Mouse (Mus musculus) B cell, adult (primary cell): Measurements from ENCODE around the gene Camp. TPM values are rescaled to one million over a fixed set of nuclear protein-coding genes. Genes with fewer than 3 reads are reported as not detected.

ENCODE experiments used
- total RNA-seq: library from RNA; stranded (reverse); gene quantifications from 4 replicates; pipeline ENCODE4 v1.2.4, GENCODE M21; 2023; ENCODE audit not compliant: inconsistent age

Gene Camp
- 0.96 to 1.2 TPM (median 0.99 TPM) in 4 replicates for total RNA-seq

GRCm38 (mm10) chr9:109849312-109849758 lies at the start of gene Camp:
TSS of gene Camp (minus strand) at chr9:109849617.

DNA sequence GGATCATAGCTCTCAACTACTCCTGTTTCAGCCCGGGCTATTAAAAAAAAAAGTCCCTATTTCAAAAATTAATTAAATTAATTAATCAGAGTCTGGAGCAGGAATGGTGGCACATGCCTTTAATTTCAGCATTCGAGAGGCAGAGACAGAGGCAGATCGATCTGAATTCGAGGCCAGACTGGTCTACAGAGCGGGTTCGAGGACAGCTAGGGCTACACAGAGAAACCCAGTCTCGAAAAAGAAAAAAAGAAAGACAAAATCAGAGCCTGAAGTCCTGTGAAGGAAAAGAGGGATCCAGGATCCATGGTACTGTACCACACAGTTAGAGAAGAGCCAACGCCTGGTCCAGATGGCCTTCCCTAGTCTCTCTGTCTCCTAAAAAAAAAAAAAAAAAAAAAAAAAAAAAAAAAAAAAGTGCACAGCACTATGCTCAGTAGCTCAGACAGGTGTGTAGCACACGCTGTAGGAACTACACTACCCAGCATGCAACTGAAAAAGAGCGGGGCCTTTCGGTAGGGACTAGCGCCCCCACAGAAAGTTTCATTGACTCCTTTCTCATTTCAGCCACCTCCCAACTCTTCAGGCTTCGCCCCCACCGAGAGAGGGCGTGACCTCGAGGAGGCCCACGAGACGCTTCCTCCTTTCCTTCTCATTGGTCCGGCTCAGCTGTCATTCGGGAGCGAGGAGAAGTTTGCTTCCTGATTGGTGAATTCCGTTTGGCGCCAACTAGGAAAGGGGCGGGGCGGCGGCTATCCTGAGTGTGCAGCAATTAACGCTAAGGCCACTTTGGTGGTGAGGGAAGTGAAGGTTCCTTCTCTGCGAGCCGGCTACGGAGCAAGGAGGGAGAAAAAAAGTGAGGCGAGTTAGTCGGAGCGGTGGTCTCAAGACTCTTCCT lies 25.6 kb upstream of the Camp start, which contains the start of gene Cdc25a:
Gene Cdc25a, plus strand, starts transcription at position 783 of the 895 bp plus-strand sequence.

DNA sequence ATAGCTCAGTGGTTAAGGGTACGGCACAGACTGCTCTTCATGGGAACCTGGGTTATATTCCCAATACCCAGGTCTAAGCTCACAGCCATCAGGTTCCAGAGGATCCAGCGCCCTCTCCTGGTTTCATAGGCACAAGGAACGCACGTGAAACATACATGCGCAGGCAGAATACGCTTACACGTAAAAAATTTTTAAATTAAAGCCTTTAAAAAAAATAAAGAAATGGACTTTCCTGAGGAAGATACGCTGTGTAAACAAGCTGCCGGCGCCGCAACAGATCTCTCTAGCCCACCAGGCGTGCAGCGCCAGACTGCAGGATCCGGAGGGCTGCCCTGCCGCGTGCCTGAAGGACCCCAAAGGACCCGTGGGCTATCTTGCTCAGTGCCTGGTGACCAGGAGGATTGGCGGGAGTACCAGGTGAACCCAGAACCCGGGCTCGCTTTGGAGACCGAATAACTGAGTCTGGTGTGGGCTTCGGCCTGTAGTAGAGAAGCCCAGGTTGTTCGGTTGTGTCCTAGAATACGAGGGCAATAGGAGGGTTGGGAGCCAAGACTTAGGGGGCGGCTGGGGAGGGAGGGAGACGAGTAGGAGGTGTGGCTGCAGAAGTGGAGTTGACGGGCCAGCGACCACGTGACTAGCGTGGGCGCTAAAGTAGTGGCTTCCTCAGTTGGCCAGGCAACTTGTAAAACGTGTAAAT lies 16.9 kb downstream of the Camp start, which contains the start of gene Nme6:
Gene Nme6, plus strand, starts transcription at position 359 of the 697 bp plus-strand sequence.

DNA sequence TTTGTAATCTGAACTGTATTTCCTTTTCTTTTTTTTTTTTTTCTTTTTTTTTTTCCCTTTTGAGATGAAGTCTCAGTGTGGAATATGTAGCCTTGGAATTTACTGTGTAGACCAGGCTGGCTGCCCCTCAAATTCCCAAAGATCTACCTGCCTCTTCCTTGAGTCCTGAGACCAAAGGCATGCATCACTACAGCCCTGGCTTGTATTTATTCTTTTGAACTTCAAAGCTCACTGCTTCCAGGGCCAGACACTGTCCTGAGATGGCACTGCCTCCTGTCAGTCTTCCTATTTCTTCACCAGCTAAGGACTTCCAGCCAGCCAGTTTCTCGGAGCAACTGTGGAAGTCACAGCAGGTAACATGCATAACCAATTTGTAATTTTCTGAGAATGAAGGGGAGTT lies 37.4 kb downstream of the Camp start, which contains the start of gene Spink8:
Gene Spink8, plus strand, starts transcription at position 301 of the 400 bp plus-strand sequence.

Other genes with a start within 250 kb of the Camp start
- not detected in 4 replicates for gene Fbxw24, start 223.6 kb downstream of the Camp start, total RNA-seq
- gene Fbxw25, start 185.0 kb downstream of the Camp start, total RNA-seq: not detected in 4 replicates
- not detected in 4 replicates for gene Fbxw18, start 146.9 kb downstream of the Camp start, total RNA-seq
- gene Fbxw26, start 103.5 kb downstream of the Camp start, total RNA-seq: not detected in 4 replicates
- gene Fbxw27, start 58.9 kb downstream of the Camp start, total RNA-seq: not detected in 4 replicates
- not detected in 4 replicates for gene Spink8, start 37.3 kb downstream of the Camp start, total RNA-seq
- 10.6 to 15.2 TPM (median 14.1 TPM) in 4 replicates for gene Nme6, start 16.9 kb downstream of the Camp start, total RNA-seq
- gene Cdc25a, start 26.0 kb upstream of the Camp start, total RNA-seq: 9.2 to 11.9 TPM (median 9.8 TPM) in 4 replicates
- gene Map4, start 81.8 kb upstream of the Camp start, total RNA-seq: 66.8 to 78.6 TPM (median 74.1 TPM) in 4 replicates